Mouse (Mus musculus) colon, adult 2 months (tissue): ENCODE measurements around the gene Furin. TPM values are rescaled to one million over a fixed set of nuclear protein-coding genes. Genes with fewer than 3 reads are reported as not detected.

Experiments
- polyA plus RNA-seq: library from polyadenylated mRNA; depleted of rRNA; stranded (reverse); fragments of >200 nt; gene quantifications from 2 replicates; pipeline ENCODE4 v1.2.3, GENCODE M21; 2012; rRNA removed

The Furin gene
- polyA plus RNA-seq, result 92.8 and 97.6 TPM in 2 replicates

DNA sequence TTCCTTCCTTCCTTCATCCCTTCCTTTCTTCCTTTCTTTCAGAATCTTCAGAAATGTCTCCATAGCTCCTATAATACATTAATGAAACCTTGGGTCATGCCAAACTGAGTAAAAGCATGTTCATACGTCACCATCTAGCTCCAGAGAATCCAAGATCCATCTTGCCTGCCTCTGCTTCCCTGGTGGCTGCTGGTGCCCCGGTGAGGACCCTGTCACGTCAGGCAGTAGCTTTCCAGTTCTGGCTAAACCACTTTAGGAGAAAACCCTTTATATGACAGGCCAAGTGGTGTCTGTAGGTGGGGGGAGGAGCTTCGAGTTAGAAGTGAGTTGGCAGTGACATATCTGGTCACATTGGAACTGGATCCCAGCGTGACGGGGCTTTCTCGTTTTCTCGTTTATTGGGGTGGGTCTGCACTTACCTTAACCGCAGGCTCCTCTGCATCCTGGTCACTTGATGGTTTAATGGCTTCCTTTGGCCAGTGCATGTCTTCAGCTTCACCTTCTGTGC is at the start of gene Furin:
TSS of gene Furin (minus strand) at position 249 of the 508 bp plus-strand sequence.

DNA sequence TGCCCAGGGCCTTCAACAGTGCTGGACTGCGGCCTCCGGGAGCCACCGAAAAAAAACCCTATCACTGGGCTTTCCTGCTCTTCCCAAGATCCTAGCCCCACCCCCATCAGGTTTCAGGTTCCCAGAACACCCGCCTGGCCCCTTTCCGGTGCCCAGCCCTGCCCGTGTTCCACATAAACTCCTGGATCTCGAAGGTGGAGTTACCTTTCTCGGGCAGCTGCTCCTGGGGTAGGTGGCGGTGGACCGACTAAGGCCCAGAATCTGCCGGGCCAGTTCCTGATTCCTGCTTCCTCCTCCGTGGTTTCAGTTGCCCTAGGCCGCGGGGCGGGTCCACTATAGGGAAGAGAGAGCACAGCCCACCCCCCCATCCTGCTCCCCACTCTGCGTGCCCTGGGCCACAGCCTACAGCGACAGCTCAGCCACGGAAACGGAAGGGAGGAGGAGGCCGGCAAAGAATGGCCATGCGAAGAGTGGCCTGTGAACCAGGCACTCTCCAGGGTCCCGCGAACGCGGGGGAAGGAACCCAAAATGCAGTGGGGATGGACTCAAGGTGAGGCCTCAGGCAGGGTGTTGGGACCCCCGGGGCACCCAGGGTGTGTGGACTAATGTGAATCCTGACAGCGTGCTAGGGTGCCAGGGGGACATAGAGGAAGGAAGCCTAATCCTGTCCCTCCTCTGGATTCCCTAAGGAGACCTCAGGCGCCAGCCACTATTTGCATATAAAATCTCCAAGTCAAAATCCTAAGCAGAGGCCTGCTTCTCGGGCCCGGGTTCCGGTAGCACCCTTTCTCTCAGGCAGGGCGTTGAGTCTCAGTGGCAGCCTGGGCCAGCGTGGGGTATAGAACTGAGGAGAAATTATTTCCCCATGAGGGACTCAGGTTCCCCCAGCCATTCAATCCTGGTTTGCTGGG is 17.3 kb downstream of the Furin start, which contains the start of gene Fes:
TSS of gene Fes (minus strand) at position 314 of the 911 bp plus-strand sequence.

DNA sequence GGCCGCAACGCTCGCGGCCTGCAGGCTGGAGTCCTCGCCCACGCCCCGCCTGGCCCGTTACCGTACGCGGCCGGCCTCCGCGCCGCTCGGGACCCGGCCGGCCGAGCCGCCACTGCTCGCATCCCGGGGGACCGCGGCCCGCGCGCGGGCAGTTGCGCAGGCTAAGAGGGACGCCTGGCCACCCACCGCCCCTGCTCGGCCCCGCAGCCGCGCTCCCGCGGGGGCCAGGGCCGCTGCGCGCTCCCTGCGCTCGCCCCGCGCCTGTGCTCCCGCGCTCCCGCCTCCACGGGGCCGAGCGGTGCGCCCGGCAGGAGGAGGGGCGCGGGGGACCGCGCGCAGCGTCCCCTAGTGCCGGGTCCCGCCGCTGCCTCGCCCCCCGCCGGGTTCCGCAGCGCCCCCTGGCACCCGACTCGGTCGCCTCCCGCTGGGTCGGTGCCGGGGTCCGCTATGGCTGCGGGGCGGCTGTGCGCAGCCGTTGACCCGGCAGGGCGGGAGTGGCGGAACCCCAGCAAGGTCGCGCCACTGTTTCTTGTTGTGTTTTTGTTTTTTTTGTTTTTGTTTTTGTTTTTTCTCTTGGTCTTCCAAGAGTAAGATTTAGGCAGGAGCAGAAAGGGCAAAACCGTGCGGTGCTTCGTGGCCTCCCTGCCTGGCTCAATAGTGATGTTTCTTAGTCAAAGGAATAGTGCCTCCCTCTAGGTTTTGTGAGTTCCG is 34.0 kb downstream of the Furin start, which contains the start of gene Man2a2:
TSS of gene Man2a2 (minus strand) at position 335 of the 711 bp plus-strand sequence.

DNA sequence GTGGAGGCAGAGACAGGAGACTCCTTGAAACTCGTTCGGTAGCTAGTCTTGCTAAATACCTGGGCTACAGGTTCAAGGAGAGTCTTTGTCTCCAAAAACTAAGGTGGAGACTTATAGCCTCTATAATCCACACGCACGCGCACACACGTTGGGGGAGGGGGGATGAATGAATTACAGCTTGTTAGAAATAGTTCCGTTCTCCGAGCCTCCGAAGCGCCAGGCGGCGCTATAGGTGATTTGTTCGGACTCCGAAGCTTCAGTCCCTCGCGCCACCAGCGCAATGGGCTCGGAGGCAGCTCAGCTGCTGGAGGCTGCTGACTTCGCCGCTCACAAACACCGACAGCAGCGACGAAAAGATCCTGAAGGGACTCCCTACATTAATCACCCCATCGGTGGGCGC is 62.4 kb downstream of the Furin start, which contains the start of gene Hddc3:
TSS of gene Hddc3 (plus strand) at position 247 of the 400 bp plus-strand sequence.

DNA sequence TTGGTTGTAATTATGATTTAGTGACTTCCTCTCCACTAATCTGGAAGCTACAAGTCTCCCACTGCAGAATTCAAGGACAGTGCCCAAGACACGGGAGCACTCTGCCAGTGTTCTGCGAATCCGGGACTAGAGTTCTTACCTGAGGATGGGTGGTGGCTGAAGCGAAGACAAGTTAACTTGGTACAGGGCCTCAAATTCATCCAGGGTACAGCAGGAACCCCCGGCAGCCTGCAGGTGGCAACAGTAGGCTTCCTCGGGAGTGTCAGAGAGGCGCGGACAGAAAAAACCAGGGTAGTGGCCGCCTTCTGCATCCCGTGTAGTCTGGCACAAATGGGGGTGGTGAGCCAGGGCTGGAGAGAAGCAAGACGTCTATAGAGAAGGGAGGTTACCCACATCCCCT is 64.4 kb downstream of the Furin start, which contains the start of gene Unc45a:
TSS of gene Unc45a (minus strand) at position 213 of the 400 bp plus-strand sequence.

Other genes with a start within 250 kb of the Furin start
- 61.9 and 68.4 TPM in 2 replicates for gene Sema4b, start 218.6 kb downstream of the Furin start, polyA plus RNA-seq
- gene Cib1, start 172.6 kb downstream of the Furin start, polyA plus RNA-seq, result 415 and 484 TPM in 2 replicates
- gene Gdpgp1, start 172.6 kb downstream of the Furin start, polyA plus RNA-seq, result 5.0 and 5.1 TPM in 2 replicates
- 0.19 and 0.22 TPM in 2 replicates for gene Ttll13, start 159.1 kb downstream of the Furin start, polyA plus RNA-seq
- 18.6 and 21.8 TPM in 2 replicates for gene Ngrn, start 144.2 kb downstream of the Furin start, polyA plus RNA-seq
- 11.4 and 12.8 TPM in 2 replicates for gene Vps33b, start 135.8 kb downstream of the Furin start, polyA plus RNA-seq
- gene Prc1, start 111.0 kb downstream of the Furin start, polyA plus RNA-seq, result 8.2 and 13.2 TPM in 2 replicates
- 9.6 and 12.5 TPM in 2 replicates for gene Rccd1, start 81.0 kb downstream of the Furin start, polyA plus RNA-seq
- 117 and 118 TPM in 2 replicates for gene Unc45a, start 64.4 kb downstream of the Furin start, polyA plus RNA-seq
- gene Hddc3, start 62.3 kb downstream of the Furin start, polyA plus RNA-seq, result 55.4 and 61.7 TPM in 2 replicates
- gene Man2a2, start 34.1 kb downstream of the Furin start, polyA plus RNA-seq, result 57.0 and 68.4 TPM in 2 replicates
- 20.0 and 26.6 TPM in 2 replicates for gene Fes, start 17.5 kb downstream of the Furin start, polyA plus RNA-seq
- gene Blm, start 129.7 kb upstream of the Furin start, polyA plus RNA-seq, result 0.31 and 0.51 TPM in 2 replicates